Mouse (Mus musculus) forebrain, embryonic 11.5 days (tissue): ENCODE data around the gene Il1f9. TPM values are rescaled to one million over a fixed set of nuclear protein-coding genes. Genes with fewer than 3 reads are reported as not detected.
"Not testable (repeated sequence)": the region's sequence is repeated elsewhere in the genome, so short reads cannot be mapped to it uniquely, and the experiment has no call there.

Experiments used
- ATAC-seq: fragments of 200-750 bp; cut with Nextera tagmentation; replicated peaks from 2 replicates; pipeline ENCODE4 v1.8.0; 2017; ENCODE audit warnings: moderate TSS enrichment; ENCODE audit not compliant: low FRiP score
- DNase-seq: peaks from one replicate; pipeline ENCODE4 v3.0.0-alpha.2; 2017; ENCODE audit warnings: low spot score
- H3K27ac ChIP-seq: fragments of 300-500 bp; sonication (generic); 2 replicates; pipeline ENCODE4 v1.5.1; 2014; ENCODE audit warnings: low read depth, low read length
- H3K27me3 ChIP-seq: fragments of 300-500 bp; sonication (generic); 2 replicates; pipeline ENCODE4 v1.6.1; 2014; ENCODE audit warnings: mild to moderate bottlenecking, low read length, mixed read lengths; ENCODE audit not compliant: control insufficient read depth, insufficient read depth
- H3K36me3 ChIP-seq: fragments of 300-500 bp; sonication (generic); 2 replicates; pipeline ENCODE4 v1.6.1; 2014; ENCODE audit warnings: mild to moderate bottlenecking, low read length, moderate library complexity, mixed read lengths; ENCODE audit not compliant: control insufficient read depth, insufficient read depth
- H3K4me1 ChIP-seq: fragments of 300-500 bp; sonication (generic); replicated peaks from 2 replicates; pipeline ENCODE4 v1.6.1; 2014; ENCODE audit warnings: low read length, mixed read lengths; ENCODE audit not compliant: control insufficient read depth, insufficient read depth
- H3K4me2 ChIP-seq: fragments of 300-500 bp; sonication (generic); 2 replicates; pipeline ENCODE4 v1.6.1; 2014; ENCODE audit warnings: low read depth, mild to moderate bottlenecking, low read length, moderate library complexity, mixed read lengths; ENCODE audit not compliant: severe bottlenecking
- H3K4me3 ChIP-seq: fragments of 300-500 bp; sonication (generic); 2 replicates; pipeline ENCODE4 v1.5.1; 2014; ENCODE audit warnings: low read depth, low read length
- H3K9ac ChIP-seq: fragments of 300-500 bp; sonication (generic); 2 replicates; pipeline ENCODE4 v1.6.1; 2014; ENCODE audit warnings: low read length
- H3K9me3 ChIP-seq: fragments of 300-500 bp; sonication (generic); 2 replicates; pipeline ENCODE4 v1.6.1; 2016; ENCODE audit warnings: low read length, mixed read lengths; ENCODE audit not compliant: control insufficient read depth
- WGBS: fragments of 180-500 bp; shearing (Covaris S2); extraction: QIAGEN DNeasy Blood & Tissue Kit; methylation state at CpG from one replicate; pipeline ENCODE4 v1.1.7; 2014; 5-methylcytosine and 5-hydroxymethylcytosine counted together
- polyA plus RNA-seq: library from polyadenylated mRNA; unstranded; fragments of >200 nt; fragmentation: Nextera tagmentation; extraction: Ambion mirVana; gene quantifications from 2 replicates; pipeline ENCODE4 v1.2.1, GENCODE M21; 2014

Gene Il1f9
- polyA plus RNA-seq: not detected in 2 replicates

GRCm38 (mm10) chr2:24186176-24186575 is at the start of gene Il1f9:
Gene Il1f9 (plus strand): TSS chr2:24186476.
- H3K9me3 ChIP-seq: no peaks in the 10 kb centered on the region
- H3K4me3 ChIP-seq: no peak within 1 kb of the TSS
- WGBS: 77% methylated on average over 1 of the region's 1 CpGs
- H3K36me3 ChIP-seq: no peaks in the 10 kb centered on the region
- no peak within 1 kb of the TSS for H3K9ac ChIP-seq
- no peak within 1 kb of the TSS for H3K27ac ChIP-seq
- H3K27me3 ChIP-seq: no peaks in the 10 kb centered on the region
- no peak for DNase-seq
- H3K4me2 ChIP-seq: no peak within 1 kb of the TSS
- no peaks in the 10 kb centered on the region for H3K4me1 ChIP-seq
- ATAC-seq: no peak

GRCm38 (mm10) chr2:24152861-24153260 is 33.4 kb upstream of the Il1f9 start, which contains the start of gene Il1f8:
Gene Il1f8 (plus strand): TSS chr2:24153161.
- Histone ChIP-seq H3K9ac (no peak within 1 kb of the TSS), H3K4me2 (no peak within 1 kb of the TSS), H3K27me3 (no peaks in the 10 kb centered on the region), H3K9me3 (no peaks in the 10 kb centered on the region), H3K27ac (no peak within 1 kb of the TSS), H3K36me3 (no peaks in the 10 kb centered on the region), H3K4me1 (no peaks in the 10 kb centered on the region), H3K4me3 (no peak within 1 kb of the TSS)
- ATAC-seq (no peak), DNase-seq (no peak)
- WGBS: 82% methylated on average over 2 of the region's 2 CpGs

GRCm38 (mm10) chr2:24181683-24182331 is 4.5 kb upstream of the Il1f9 start:
- not testable (repeated sequence) for H3K27me3 ChIP-seq, H3K9ac ChIP-seq, H3K36me3 ChIP-seq, H3K27ac ChIP-seq, H3K9me3 ChIP-seq, H3K4me1 ChIP-seq, H3K4me3 ChIP-seq
- 17% methylated on average over 14 of the region's 14 CpGs for WGBS
- ATAC-seq (peak; percentile 87), DNase-seq (peak; percentile 74)
- H3K4me2 ChIP-seq: 0 out of 2 replicates have a peak overlapping the region, but pooled peaks have one; percentile 11

GRCm38 (mm10) chr2:24182423-24183147 is 3.7 kb upstream of the Il1f9 start:
- 65% methylated on average over 13 of the region's 13 CpGs for WGBS
- H3K9me3 ChIP-seq: not testable (repeated sequence)

GRCm38 (mm10) chr2:24184092-24184491 is 2.2 kb upstream of the Il1f9 start:
- not testable (repeated sequence) for H3K36me3 ChIP-seq, DNase-seq, H3K27me3 ChIP-seq, H3K27ac ChIP-seq, H3K9me3 ChIP-seq, ATAC-seq, H3K4me3 ChIP-seq, H3K4me1 ChIP-seq, H3K4me2 ChIP-seq, H3K9ac ChIP-seq

More at GRCm38 (mm10) chr2:24182423-24183147, 3.7 kb upstream of the Il1f9 start:
- not testable (repeated sequence) for H3K27me3 ChIP-seq, DNase-seq, H3K9ac ChIP-seq, H3K27ac ChIP-seq, H3K4me3 ChIP-seq, H3K4me2 ChIP-seq, H3K36me3 ChIP-seq, H3K4me1 ChIP-seq
- 0 out of 2 replicates have a peak, but pooled peaks have one; percentile 23 for ATAC-seq

GRCm38 (mm10) chr2:24187585-24187984 is 1.3 kb downstream of the Il1f9 start:
- Histone ChIP-seq H3K9ac (no peak overlapping the region), H3K27ac (no peak overlapping the region), H3K4me3 (no peak overlapping the region), H3K9me3 (no peaks in the 10 kb centered on the region), H3K27me3 (no peaks in the 10 kb centered on the region), H3K4me2 (no peak overlapping the region), H3K36me3 (no peaks in the 10 kb centered on the region), H3K4me1 (no peaks in the 10 kb centered on the region)
- DNase-seq (no peak), ATAC-seq (no peak)
- 84% methylated on average over 6 of the region's 6 CpGs for WGBS

- 81% methylated on average over 1 of the region's 1 CpGs for WGBS
- Histone ChIP-seq H3K4me3 (no peak overlapping the region), H3K9me3 (no peaks in the 10 kb centered on the region), H3K9ac (no peak overlapping the region), H3K27ac (no peak overlapping the region), H3K4me2 (no peak overlapping the region), H3K36me3 (no peaks in the 10 kb centered on the region), H3K27me3 (no peaks in the 10 kb centered on the region), H3K4me1 (no peaks in the 10 kb centered on the region)
- DNase-seq (no peak), ATAC-seq (no peak)
Measured at GRCm38 (mm10) chr2:24188189-24188588, 1.9 kb downstream of the Il1f9 start.

GRCm38 (mm10) chr2:24215118-24215517 is 28.8 kb downstream of the Il1f9 start, which contains the start of gene Il1f6:
Gene Il1f6 (plus strand): TSS chr2:24215418.
- H3K4me1 ChIP-seq: no peaks in the 10 kb centered on the region
- no peaks in the 10 kb centered on the region for H3K9me3 ChIP-seq
- no peaks in the 10 kb centered on the region for H3K36me3 ChIP-seq
- no peak within 1 kb of the TSS for H3K9ac ChIP-seq
- H3K27ac ChIP-seq: no peak within 1 kb of the TSS
- no peak for DNase-seq
- H3K27me3 ChIP-seq: no peaks in the 10 kb centered on the region
- ATAC-seq: no peak
- 74% methylated on average over 2 of the region's 2 CpGs for WGBS
- H3K4me3 ChIP-seq: no peak within 1 kb of the TSS
- H3K4me2 ChIP-seq: no peak within 1 kb of the TSS
